Mouse (Mus musculus): ENCODE results near the gene 1110012L19Rik. TPM values are rescaled to one million over a fixed set of nuclear protein-coding genes. Genes with fewer than 3 reads are reported as not detected.
"Not testable (repeated sequence)": the region's sequence is repeated elsewhere in the genome, so short reads cannot be mapped to it uniquely, and the experiment has no call there.

The 1110012L19Rik gene
- total and polyA plus RNA-seq, 2 experiments from 2014 or later = 28.5 to 48.8 TPM

DNA sequence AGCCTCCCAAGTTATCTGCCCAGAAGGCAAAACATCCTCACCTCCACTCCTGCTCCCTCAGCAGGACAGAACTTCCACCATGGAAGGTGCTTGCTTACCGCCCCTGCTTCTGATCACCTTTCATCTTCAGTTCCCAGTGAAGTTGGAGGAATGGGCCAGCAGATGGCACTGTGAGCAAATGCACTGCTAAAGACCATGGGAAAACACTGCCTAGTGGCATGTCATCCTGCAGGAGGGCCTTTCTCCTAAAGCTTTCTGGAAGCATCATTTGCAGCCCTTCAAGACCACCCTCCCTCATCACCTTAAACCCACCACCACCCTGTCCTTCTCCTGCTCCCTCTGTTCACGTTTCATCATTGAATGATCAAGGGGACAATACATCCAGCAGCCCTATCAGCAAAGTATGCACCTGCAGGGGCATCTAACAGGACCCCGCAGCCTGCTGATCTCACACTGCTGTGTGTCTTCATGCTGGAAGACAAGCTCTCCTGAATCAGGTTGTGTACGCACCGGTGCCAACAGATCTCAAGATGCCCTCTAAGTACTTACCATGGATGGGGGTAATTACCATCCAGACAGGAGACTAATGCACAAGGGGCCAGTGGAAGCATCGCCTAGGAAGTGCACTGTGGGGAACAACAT lies 11.1 kb upstream of the 1110012L19Rik start:
- not testable (repeated sequence) for H3K4me3 ChIP-seq (ENCODE audit: low read depth, low read length); H3K27me3 ChIP-seq (ENCODE audit: insufficient read depth, low read length); H3K9ac ChIP-seq; H3K4me2 ChIP-seq (ENCODE audit: low read depth); DNase-seq; H3K36me3 ChIP-seq (ENCODE audit: insufficient read depth); H3K27ac ChIP-seq (ENCODE audit: low read depth, low read length); H3K9me3 ChIP-seq (ENCODE audit: low read length); H3K4me1 ChIP-seq (ENCODE audit: insufficient read depth)
- peak; percentile 40; the same call in 1 of the 2 replicates for TF ChIP-seq CTCF (IDR thresholded peaks at IDR 0.05; ENCODE audit: low read depth)
- WGBS = 65% methylated on average over 6 of the region's 6 CpGs
- ATAC-seq = peak; percentile 90

GRCm38 (mm10) chrX:70384917-70385275 lies 781 bp upstream of the 1110012L19Rik start:
- DNase-seq = no peak
- no peak for ATAC-seq
- WGBS = 48% methylated on average over 3 of the region's 3 CpGs

DNA sequence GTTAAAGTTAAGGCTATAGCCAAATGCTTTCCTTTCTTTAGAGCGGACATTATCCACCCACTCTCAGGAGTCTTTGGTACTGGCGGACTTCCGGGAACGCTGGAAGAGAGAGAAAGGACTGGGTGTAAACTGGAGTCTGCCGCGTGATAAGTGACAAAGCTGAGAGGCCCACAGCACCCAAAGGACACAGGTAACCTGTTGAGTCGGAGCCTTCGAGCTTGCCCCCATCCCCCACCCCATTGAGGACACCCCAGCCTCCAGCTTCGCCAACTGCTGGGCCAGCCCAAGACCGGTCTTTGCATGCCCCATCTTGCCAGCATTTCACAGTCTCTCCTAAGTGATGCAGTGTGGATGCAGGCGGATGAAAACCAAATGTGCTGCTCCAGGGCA lies 280 bp downstream of the 1110012L19Rik start:
- Histone ChIP-seq H3K9ac (peak overlapping the region; percentile 47), H3K9me3 (ENCODE audit: low read length) (no peaks in the 10 kb centered on the region), H3K4me1 (ENCODE audit: insufficient read depth) (no peaks in the 10 kb centered on the region), H3K4me3 (ENCODE audit: low read depth, low read length) (peak overlapping the region; percentile 46), H3K27me3 (ENCODE audit: insufficient read depth, low read length) (no peaks in the 10 kb centered on the region), H3K4me2 (ENCODE audit: low read depth) (peak overlapping the region; percentile 49), H3K27ac (ENCODE audit: low read depth, low read length) (peak overlapping the region; percentile 83), H3K36me3 (ENCODE audit: insufficient read depth) (no peaks in the 10 kb centered on the region; the same call in 1 of the 2 replicates)
- DNase-seq (no peak), ATAC-seq (peak; percentile 53)
- WGBS = 37% methylated on average over 11 of the region's 11 CpGs
- TF ChIP-seq CTCF (IDR thresholded peaks at IDR 0.05; ENCODE audit: low read depth) = no peak

More at GRCm38 (mm10) chrX:70384917-70385275, 781 bp upstream of the 1110012L19Rik start:
- H3K4me3 ChIP-seq (ENCODE audit: low read depth, low read length) = peak overlapping the region; percentile 46
- H3K4me2 ChIP-seq (ENCODE audit: low read depth) = peak overlapping the region; percentile 49
- no peaks in the 10 kb centered on the region for H3K27me3 ChIP-seq (ENCODE audit: insufficient read depth, low read length)
- H3K4me1 ChIP-seq (ENCODE audit: insufficient read depth) = no peaks in the 10 kb centered on the region
- H3K36me3 ChIP-seq (ENCODE audit: insufficient read depth) = no peaks in the 10 kb centered on the region; the same call in 1 of the 2 replicates
- no peak for TF ChIP-seq CTCF (IDR thresholded peaks at IDR 0.05; ENCODE audit: low read depth)
- H3K9me3 ChIP-seq (ENCODE audit: low read length) = no peaks in the 10 kb centered on the region
- H3K27ac ChIP-seq (ENCODE audit: low read depth, low read length) = peak overlapping the region; percentile 83
- peak overlapping the region; percentile 47 for H3K9ac ChIP-seq

DNA sequence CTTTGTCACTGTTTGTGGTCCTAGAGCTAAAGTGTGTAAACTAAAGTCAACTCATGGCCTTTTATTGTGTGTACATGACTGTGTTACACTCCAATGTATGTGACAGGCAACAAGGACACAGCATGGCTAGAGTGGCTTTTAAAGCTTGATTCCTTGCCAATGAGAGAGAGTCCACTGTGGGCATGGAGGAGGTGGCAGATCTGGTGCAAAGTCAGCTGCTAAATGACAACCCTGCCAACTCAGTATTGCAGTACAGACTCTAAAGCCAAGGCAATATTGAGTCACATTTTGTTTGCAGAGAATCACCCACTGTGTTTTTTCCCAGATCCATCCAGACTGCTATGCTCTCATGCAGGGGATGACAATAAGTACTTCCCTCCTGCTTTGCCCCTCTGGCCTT lies 7.0 kb downstream of the 1110012L19Rik start:
- DNase-seq; H3K4me3 ChIP-seq (ENCODE audit: low read depth, low read length); H3K27me3 ChIP-seq (ENCODE audit: insufficient read depth, low read length); H3K9me3 ChIP-seq (ENCODE audit: low read length); ATAC-seq; H3K4me2 ChIP-seq (ENCODE audit: low read depth); H3K36me3 ChIP-seq (ENCODE audit: insufficient read depth); H3K4me1 ChIP-seq (ENCODE audit: insufficient read depth); H3K9ac ChIP-seq; H3K27ac ChIP-seq (ENCODE audit: low read depth, low read length): not testable (repeated sequence)

- 76% methylated on average over 3 of the region's 3 CpGs for WGBS
- not testable (repeated sequence) for H3K27ac ChIP-seq (ENCODE audit: low read depth, low read length)
These were observed 39.8 kb downstream of the 1110012L19Rik start for GRCm38 (mm10) chrX:70425473-70425872.

More at GRCm38 (mm10) chrX:70425473-70425872, 39.8 kb downstream of the 1110012L19Rik start:
- ATAC-seq; H3K9me3 ChIP-seq (ENCODE audit: low read length); H3K4me2 ChIP-seq (ENCODE audit: low read depth); H3K4me3 ChIP-seq (ENCODE audit: low read depth, low read length); H3K4me1 ChIP-seq (ENCODE audit: insufficient read depth); H3K27me3 ChIP-seq (ENCODE audit: insufficient read depth, low read length); H3K36me3 ChIP-seq (ENCODE audit: insufficient read depth); H3K9ac ChIP-seq; DNase-seq: not testable (repeated sequence)

Other genes starting within 250 kb of the 1110012L19Rik start
- 106 and 142 TPM in 2 replicates for gene Ids, start 20.8 kb upstream of the 1110012L19Rik start, total RNA-seq (2014; rRNA removed)
- gene Ids, start 20.8 kb upstream of the 1110012L19Rik start, polyA plus RNA-seq (2015; fragmentation: Nextera tagmentation; extraction: Ambion mirVana) = 17.3 and 21.7 TPM in 2 replicates
- gene Tmem185a, start 91.3 kb downstream of the 1110012L19Rik start, total RNA-seq (2014; rRNA removed) = 21.0 and 25.9 TPM in 2 replicates
- 36.8 and 40.3 TPM in 2 replicates for gene Tmem185a, start 91.3 kb downstream of the 1110012L19Rik start, polyA plus RNA-seq (2015; fragmentation: Nextera tagmentation; extraction: Ambion mirVana)